Mouse (Mus musculus) neural tube, embryonic 12.5 days (tissue): Measurements from ENCODE around the gene Scamp5. TPM values are rescaled to one million over a fixed set of nuclear protein-coding genes. Genes with fewer than 3 reads are reported as not detected.

ENCODE experiments used
- ATAC-seq: fragments of 200-750 bp; cut with Nextera tagmentation; 2 replicates; pipeline ENCODE4 v1.8.0; 2017; ENCODE audit warnings: low read depth, mild to moderate bottlenecking, moderate TSS enrichment, moderate library complexity; ENCODE audit not compliant: low FRiP score
- H3K27ac ChIP-seq: fragments of 300-500 bp; sonication (generic); 2 replicates; pipeline ENCODE4 v1.5.1; 2016
- H3K27me3 ChIP-seq: fragments of 300-500 bp; sonication (generic); replicated peaks from 2 replicates; pipeline ENCODE4 v1.6.1; 2016; ENCODE audit warnings: mild to moderate bottlenecking
- H3K36me3 ChIP-seq: fragments of 300-500 bp; sonication (generic); 2 replicates; pipeline ENCODE4 v1.6.1; 2016; ENCODE audit warnings: mild to moderate bottlenecking
- H3K4me1 ChIP-seq: fragments of 300-500 bp; sonication (generic); 2 replicates; pipeline ENCODE4 v1.6.1; 2016
- H3K4me2 ChIP-seq: fragments of 300-500 bp; sonication (generic); replicated peaks from 2 replicates; pipeline ENCODE4 v1.6.1; 2016; ENCODE audit warnings: mild to moderate bottlenecking
- H3K4me3 ChIP-seq: fragments of 300-500 bp; sonication (generic); 2 replicates; pipeline ENCODE4 v1.5.1; 2016
- H3K9ac ChIP-seq: fragments of 300-500 bp; sonication (generic); 2 replicates; pipeline ENCODE4 v1.6.1; 2016; ENCODE audit warnings: mild to moderate bottlenecking
- H3K9me3 ChIP-seq: fragments of 300-500 bp; sonication (generic); 2 replicates; pipeline ENCODE4 v1.6.1; 2016; ENCODE audit warnings: mild to moderate bottlenecking
- WGBS: fragments of 180-500 bp; shearing (Covaris S2); methylation state at CpG from one replicate; pipeline ENCODE4 v1.1.7; 2016; 5-methylcytosine and 5-hydroxymethylcytosine counted together
- polyA plus RNA-seq: library from polyadenylated mRNA; unstranded; fragments of >200 nt; fragmentation: Nextera tagmentation; extraction: Ambion mirVana; gene quantifications from 2 replicates; pipeline ENCODE4 v1.2.1, GENCODE M21; 2016

Scamp5 gene
- polyA plus RNA-seq, 1 experiment from 2014 or later, result 43.0 TPM

DNA sequence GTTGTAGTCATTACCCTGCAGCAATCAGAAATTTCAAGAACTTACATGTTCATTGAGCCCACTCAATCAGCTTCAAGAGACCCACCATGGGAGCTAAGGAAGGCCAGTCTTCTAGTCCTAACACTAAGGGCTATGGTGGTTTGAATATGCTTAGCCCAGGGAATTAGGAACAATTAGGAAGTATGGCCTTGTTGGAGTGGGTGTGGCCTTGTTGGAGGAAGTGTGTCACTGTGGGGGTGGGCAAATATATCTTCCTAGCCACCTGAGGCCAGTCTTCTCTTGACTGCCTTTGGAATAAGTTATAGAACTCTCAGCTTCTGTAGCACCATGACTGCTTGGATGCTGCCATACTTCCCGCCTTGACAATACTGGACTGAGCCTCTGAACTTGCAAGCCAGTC, 27.2 kb downstream of the Scamp5 start:
- no peak overlapping the region for H3K9ac ChIP-seq
- WGBS, result 98% methylated on average over 1 of the region's 1 CpGs

DNA sequence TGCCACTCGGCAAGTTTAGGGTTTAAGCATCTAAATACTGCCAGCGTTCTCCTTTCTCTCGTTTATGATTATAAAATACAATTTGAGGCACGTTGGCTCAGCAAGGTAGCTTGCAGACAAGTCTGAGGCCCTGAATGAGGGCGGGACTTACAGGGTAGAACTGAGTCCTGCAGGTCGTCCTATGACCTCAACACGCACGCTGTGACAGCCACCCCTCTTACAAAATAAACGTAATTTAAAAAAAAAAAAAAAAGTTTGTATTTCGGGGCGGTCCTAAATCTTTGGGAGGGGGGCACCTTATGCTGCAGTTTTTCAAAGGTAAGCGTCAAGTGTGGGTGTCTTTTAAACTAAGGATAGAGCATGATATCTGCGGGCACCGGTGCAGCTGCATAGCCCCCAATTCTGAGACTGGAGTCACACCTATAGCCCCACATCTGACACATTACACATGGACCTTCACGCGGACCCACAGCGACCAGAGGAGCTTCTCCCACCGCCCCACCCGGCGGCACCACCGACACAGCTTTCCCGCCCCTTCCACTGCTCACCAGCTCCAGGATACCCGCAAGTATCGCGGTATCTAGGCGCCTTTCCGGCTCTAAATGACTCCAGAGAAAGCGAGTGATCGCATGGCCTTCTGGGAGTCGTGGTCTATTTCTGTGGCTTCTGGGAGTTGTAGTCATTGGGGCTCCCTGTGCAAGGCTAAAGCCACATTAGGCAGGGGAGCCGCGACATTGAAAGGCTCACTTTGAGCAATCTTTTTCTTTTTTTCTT, 28.2 kb downstream of the Scamp5 start, which contains the start of gene Ppcdc:
Gene Ppcdc, minus strand, starts transcription at position 603 of the 774 bp plus-strand sequence.
- no peak within 1 kb of the TSS for H3K27ac ChIP-seq
- no peaks in the 10 kb centered on the region; the same call in 1 of the 2 replicates for H3K4me1 ChIP-seq
- WGBS, result 3% methylated on average over 32 of the region's 32 CpGs
- no peaks in the 10 kb centered on the region for H3K9me3 ChIP-seq
- peak within 1 kb of the TSS; percentile 48 for H3K4me3 ChIP-seq
- peaks cover 22% of the 10 kb centered on the region for H3K36me3 ChIP-seq
- ATAC-seq, result peak; percentile 97
- no peaks in the 10 kb centered on the region for H3K27me3 ChIP-seq
- H3K4me2 ChIP-seq, result peak within 1 kb of the TSS; percentile 68
- H3K9ac ChIP-seq, result peak within 1 kb of the TSS; percentile 53

More for the DNA sequence above, 27.2 kb downstream of the Scamp5 start:
- no peak overlapping the region for H3K4me3 ChIP-seq
- no peaks in the 10 kb centered on the region; the same call in 1 of the 2 replicates for H3K4me1 ChIP-seq
- no peaks in the 10 kb centered on the region for H3K9me3 ChIP-seq
- peaks cover 31% of the 10 kb centered on the region for H3K36me3 ChIP-seq
- no peak for ATAC-seq
- H3K27ac ChIP-seq, result no peak overlapping the region
- no peaks in the 10 kb centered on the region for H3K27me3 ChIP-seq
- no peak overlapping the region for H3K4me2 ChIP-seq

DNA sequence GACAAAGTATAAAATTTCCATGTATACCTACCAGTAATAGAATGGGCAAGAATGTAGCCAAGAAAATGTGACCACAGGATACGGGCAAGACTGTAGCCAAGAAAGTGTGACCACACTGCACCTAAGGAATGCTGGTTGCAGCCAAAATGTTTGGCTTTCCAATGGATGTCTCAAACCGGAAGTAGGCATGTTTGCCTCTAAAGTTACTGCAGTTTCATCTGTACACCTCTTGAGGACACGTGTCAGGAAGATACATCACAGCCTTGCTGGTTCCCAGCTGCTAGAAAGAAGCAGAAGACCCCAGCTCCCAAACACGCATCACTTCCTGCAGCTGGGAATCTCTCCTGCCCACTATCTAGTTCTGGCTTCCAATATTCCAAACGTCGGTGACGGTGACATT, 28.8 kb downstream of the Scamp5 start:
- H3K4me2 ChIP-seq, result peak overlapping the region; percentile 68
- H3K9ac ChIP-seq, result peak overlapping the region; percentile 53; the same call in 1 of the 2 replicates
- H3K4me1 ChIP-seq, result no peaks in the 10 kb centered on the region; the same call in 1 of the 2 replicates
- 60% methylated on average over 7 of the region's 7 CpGs for WGBS
- peaks cover 22% of the 10 kb centered on the region for H3K36me3 ChIP-seq
- no peaks in the 10 kb centered on the region for H3K27me3 ChIP-seq
- ATAC-seq, result no peak
- no peaks in the 10 kb centered on the region for H3K9me3 ChIP-seq
- no peak overlapping the region for H3K27ac ChIP-seq
- no peak overlapping the region for H3K4me3 ChIP-seq

DNA sequence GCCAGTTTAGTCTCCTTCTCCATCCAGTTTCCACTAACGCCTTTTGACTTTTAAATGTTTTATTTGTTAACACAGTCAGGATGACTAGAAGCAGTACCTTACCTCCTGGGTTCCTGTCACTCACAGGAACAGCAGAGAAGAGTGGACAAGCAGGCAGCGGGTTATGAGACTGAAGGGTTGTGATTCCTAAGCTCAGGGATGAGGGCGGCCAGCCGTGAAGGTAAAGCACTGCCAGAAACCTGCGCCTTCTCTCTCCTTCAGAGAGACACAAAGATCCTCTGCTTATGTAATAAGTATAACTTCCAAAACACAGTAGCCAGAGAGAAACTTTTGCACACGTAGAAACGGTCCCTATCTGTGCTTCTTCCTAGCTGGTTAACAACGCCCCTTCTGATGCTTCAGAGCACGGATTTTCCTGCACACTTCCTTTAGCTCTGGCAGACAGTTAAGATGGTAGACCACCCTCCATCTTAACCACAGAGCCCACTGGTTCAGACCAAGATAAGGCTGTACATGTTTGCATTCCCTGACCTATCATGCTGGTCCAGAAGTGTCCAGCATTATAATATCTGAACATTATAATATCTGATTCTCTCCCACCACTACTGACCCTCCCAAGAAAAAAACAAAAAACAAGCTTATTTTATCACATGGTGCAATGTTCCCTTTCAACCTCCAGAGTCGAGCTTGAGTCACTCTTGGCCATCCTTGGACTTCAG, 29.8 kb downstream of the Scamp5 start:
- no peak for ATAC-seq

DNA sequence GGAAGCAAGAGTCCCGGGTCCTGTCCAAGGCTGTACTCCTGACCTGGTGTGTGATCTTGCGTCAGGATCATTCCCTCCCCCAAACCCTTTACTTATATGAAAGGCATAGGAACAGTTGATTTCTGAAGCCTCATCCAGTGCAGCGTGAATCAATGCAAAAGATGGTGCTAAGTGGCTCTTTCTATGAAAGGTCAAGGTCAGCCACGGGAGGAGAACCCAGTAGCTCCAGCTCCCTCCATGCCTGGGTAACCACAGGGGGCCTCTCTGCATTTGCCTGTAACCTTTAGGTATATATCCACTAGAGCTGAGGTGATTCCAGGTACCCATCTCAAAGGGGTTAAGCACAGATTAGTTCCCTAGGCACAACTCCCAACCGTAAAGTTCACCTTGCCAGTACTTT, 31.7 kb downstream of the Scamp5 start:
- H3K4me3 ChIP-seq, result no peak overlapping the region
- 0 out of 2 replicates have a peak, but pooled peaks cover 2% of the 10 kb centered on the region for H3K36me3 ChIP-seq
- no peaks in the 10 kb centered on the region for H3K27me3 ChIP-seq
- H3K27ac ChIP-seq, result no peak overlapping the region
- H3K4me2 ChIP-seq, result no peak overlapping the region
- H3K4me1 ChIP-seq, result peaks cover 15% of the 10 kb centered on the region
- WGBS, result 90% methylated on average over 5 of the region's 5 CpGs
- no peak overlapping the region for H3K9ac ChIP-seq
- H3K9me3 ChIP-seq, result no peaks in the 10 kb centered on the region
- ATAC-seq, result no peak

More for the DNA sequence above, 29.8 kb downstream of the Scamp5 start:
- no peak overlapping the region for H3K4me2 ChIP-seq
- H3K27ac ChIP-seq, result no peak overlapping the region
- H3K9me3 ChIP-seq, result no peaks in the 10 kb centered on the region
- no peak overlapping the region for H3K9ac ChIP-seq
- H3K4me1 ChIP-seq, result peaks cover 6% of the 10 kb centered on the region
- H3K36me3 ChIP-seq, result peaks cover 14% of the 10 kb centered on the region
- H3K27me3 ChIP-seq, result no peaks in the 10 kb centered on the region
- WGBS, result 88% methylated on average over 10 of the region's 10 CpGs
- no peak overlapping the region for H3K4me3 ChIP-seq

DNA sequence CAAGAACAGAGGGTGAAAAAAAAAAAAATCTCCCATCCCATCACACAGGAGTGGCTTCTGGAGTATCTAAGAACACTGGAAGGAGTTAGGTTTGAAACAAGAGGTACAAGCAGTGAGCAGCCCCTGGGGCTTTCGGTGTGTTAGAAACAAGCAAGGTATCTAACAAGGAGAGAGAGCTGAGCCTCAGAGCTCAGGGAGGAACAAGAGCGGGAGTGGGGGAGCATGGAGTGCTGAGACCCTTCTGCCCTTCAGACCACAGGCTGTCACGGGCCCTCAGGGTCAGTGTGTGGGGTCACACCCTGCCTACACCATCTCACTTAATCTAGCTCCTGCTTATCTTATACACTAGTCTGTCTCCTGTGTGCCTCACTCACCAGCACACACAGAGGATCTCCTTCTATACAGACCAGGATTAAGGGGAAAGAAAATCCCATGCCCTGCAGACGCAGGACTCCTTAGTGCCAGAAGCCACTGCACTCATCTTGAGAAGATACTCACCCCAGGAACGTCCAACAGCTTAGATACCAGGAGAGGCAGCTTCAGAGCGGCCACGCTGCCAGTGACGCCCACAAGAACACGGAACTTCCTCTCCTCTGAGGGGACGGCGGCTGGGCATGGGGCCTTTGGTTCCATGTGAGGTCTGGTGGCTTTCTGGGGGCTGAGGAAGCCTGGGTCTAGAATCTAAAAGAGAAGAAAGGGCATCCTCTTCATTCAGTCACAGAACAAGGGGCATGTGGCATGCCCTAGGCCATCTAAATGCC, 33.3 kb downstream of the Scamp5 start:
- Histone ChIP-seq H3K9ac (no peak overlapping the region), H3K36me3 (no peaks in the 10 kb centered on the region), H3K4me2 (no peak overlapping the region), H3K4me3 (no peak overlapping the region), H3K9me3 (no peaks in the 10 kb centered on the region), H3K4me1 (peaks cover 20% of the 10 kb centered on the region), H3K27ac (no peak overlapping the region), H3K27me3 (no peaks in the 10 kb centered on the region)
- WGBS, result 91% methylated on average over 11 of the region's 11 CpGs
- no peak for ATAC-seq

DNA sequence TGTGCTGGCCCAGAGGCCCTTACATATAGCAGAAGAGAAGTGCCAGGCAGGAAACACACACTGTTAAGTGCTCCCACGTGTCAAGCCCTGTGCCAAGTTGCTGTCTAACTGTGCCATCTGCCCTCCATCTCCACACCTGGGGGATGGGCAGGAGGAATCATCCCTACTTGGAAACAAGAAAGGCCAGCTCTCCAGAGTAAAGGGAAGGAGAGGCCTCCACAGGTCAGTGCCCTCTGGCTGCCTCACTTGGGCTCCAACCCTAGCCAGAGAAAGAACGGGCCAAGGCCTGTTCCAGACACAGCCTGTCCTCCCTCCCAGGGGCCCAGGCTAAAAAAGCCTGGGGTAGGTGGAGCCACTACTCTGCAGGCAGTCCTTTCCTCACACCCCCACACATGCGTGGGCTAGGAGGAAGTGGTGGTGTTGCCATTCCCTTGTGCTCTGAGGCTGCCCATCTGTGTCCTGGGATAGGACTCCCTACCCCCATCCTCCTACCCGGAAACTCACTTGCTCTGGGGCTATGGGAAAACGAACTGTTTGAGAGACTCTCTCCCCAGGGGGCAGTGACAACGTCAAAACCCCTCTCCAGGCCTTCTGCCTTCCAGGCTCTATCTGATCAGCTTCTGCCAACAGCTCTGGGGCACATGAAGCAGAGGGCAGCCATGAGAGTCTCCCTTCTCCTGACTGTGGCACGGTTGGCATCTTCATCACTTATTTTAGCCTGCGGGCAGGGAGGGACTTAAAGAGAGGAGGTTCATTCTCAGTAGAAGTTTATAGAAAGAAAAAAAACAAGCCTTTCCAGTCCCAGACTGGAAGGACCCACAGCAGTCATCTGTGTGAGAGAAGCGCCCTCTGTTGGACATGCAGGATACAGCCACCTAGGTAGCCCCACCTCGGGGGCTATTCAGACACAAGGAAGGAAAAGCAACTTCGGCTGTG, 34.5 kb downstream of the Scamp5 start:
- H3K9me3 ChIP-seq, result no peaks in the 10 kb centered on the region
- H3K4me1 ChIP-seq, result peaks cover 20% of the 10 kb centered on the region
- ATAC-seq, result peak; percentile 48; the same call in 1 of the 2 replicates
- H3K4me2 ChIP-seq, result no peak overlapping the region
- H3K4me3 ChIP-seq, result no peak overlapping the region
- WGBS, result 22% methylated on average over 11 of the region's 11 CpGs
- peak overlapping the region; percentile 10; the same call in 1 of the 2 replicates for H3K9ac ChIP-seq
- H3K27ac ChIP-seq, result no peak overlapping the region
- H3K27me3 ChIP-seq, result no peaks in the 10 kb centered on the region
- H3K36me3 ChIP-seq, result no peaks in the 10 kb centered on the region

DNA sequence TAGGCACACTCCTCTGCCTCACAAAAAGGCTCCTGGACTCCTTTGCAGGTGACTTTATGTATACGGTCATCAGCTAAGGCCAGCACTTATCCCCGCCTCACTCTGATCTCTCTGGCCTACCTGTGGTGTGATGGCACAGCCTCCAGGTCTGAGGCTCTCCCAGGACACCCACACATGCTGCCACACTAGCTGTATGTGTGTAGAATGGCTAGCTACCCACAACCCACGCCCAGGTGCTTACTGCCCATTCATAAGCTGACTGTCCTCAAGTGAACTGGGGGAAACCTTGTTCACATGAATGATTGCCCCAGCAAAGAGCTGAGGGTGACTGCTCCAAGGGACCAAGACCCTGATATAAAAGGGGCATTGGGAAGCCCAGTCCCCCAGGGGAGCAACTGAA, 35.4 kb downstream of the Scamp5 start:
- Histone ChIP-seq H3K27ac (no peak overlapping the region), H3K4me1 (peaks cover 20% of the 10 kb centered on the region), H3K9me3 (no peaks in the 10 kb centered on the region), H3K9ac (no peak overlapping the region), H3K36me3 (no peaks in the 10 kb centered on the region), H3K4me3 (no peak overlapping the region), H3K4me2 (no peak overlapping the region), H3K27me3 (no peaks in the 10 kb centered on the region)
- no peak for ATAC-seq
- WGBS, result 89% methylated on average over 3 of the region's 3 CpGs

DNA sequence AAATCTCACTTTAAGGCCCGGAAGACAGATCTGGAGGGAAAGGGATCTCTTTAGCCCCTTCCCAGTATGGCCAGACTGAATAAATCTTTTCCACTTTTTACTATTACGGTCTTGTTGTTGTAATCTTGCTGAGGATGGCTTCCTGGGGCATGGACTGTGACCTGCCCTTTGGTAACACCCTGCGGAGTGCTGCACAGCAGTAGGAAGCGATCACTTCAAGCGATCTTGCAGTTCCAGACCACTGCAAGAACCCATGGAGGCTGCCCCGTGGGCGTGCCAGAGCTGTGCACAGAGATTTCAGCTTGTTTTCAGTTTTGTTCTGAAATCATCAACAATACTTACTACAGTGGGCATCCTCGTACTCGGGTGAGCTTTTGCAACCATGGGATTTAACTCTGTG, 36.7 kb downstream of the Scamp5 start:
- Histone ChIP-seq H3K27ac (no peak overlapping the region), H3K9me3 (no peaks in the 10 kb centered on the region), H3K27me3 (no peaks in the 10 kb centered on the region), H3K4me1 (peaks cover 20% of the 10 kb centered on the region), H3K9ac (peak overlapping the region; percentile 42; the same call in 1 of the 2 replicates), H3K4me3 (no peak overlapping the region), H3K4me2 (no peak overlapping the region), H3K36me3 (no peaks in the 10 kb centered on the region)
- ATAC-seq, result no peak
- WGBS, result 45% methylated on average over 9 of the region's 9 CpGs

DNA sequence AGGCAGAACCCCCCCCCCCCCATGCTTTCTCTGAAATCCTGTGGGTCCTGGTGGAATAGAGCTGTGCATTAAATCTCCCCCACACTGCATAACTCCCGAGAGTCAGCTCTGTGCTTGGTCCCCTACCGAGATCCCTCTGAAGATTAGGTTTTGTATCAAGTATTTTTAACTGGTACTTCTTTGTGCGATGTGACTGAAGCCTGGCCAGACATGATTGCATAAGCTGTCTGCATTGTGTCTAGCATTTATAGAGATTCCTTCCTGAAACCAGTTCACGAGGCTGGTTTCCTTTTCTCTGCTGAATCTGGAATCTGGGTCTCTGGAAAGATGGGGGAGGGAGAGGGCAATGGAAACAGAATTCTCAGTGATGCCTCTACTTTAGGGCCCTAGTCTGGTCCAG, 39.5 kb downstream of the Scamp5 start:
- 79% methylated on average over 4 of the region's 4 CpGs for WGBS
- H3K4me2 ChIP-seq, result no peak overlapping the region
- no peaks in the 10 kb centered on the region for H3K27me3 ChIP-seq
- no peak overlapping the region for H3K4me3 ChIP-seq
- no peak for ATAC-seq
- H3K9me3 ChIP-seq, result no peaks in the 10 kb centered on the region
- H3K9ac ChIP-seq, result no peak overlapping the region
- H3K36me3 ChIP-seq, result no peaks in the 10 kb centered on the region
- no peak overlapping the region for H3K27ac ChIP-seq
- H3K4me1 ChIP-seq, result peaks cover 17% of the 10 kb centered on the region

DNA sequence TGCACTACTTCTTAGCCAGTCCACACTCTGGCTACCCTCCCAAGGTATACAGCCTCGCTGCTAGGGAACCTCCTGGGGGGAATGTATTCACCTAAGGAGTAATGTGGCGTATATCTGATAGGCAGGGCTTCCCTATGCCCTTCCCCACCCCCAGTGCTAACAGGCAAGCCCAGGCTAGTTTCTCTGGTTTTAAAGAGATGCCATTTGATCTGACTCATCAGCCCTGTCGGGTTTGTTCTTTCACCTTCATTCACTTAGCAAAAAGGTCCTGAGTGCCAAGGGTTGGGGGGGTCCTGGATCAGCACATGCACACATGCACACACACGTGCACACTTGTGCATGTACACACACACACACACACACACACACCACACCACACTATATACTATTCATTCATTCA, 39.9 kb downstream of the Scamp5 start:
- Histone ChIP-seq H3K4me3 (no peak overlapping the region), H3K27me3 (no peaks in the 10 kb centered on the region), H3K9ac (no peak overlapping the region), H3K4me2 (no peak overlapping the region), H3K36me3 (no peaks in the 10 kb centered on the region), H3K4me1 (peaks cover 12% of the 10 kb centered on the region), H3K9me3 (no peaks in the 10 kb centered on the region), H3K27ac (no peak overlapping the region)
- WGBS, result 79% methylated on average over 4 of the region's 4 CpGs
- ATAC-seq, result no peak
